In genomic region chr11:70005521-70005920, GRCm38 (mm10) we compare ENCODE assay signal across 12 mouse cellular contexts. TPM values are rescaled to one million over a fixed set of nuclear protein-coding genes. Genes with fewer than 3 reads are reported as not detected.
A peak's percentile ranks its signal among the peaks of the same experiment; 100 is the strongest.
DNase-seq lines count a peak whose midpoint lies in the region; ATAC-seq and TF ChIP-seq lines count a peak whose summit lies in the region.
"Had no signal": no experiment of that assay in that cellular context is flagged by ENCODE, and none has a peak within 500 bp of the region (broad histone marks: within the 10 kb centered on the region; RNA-seq: fewer than 3 reads in every experiment).

No protein-coding gene starts in this region.

- peak; percentile 53 for DNase-seq in forebrain, embryonic 11.5 days (ENCODE audit: low spot score)
- DNase-seq in lung, postnatal 4 days = peak; percentile 32 to 58
- DNase-seq in lung, adult 18-20 months = no peak
- DNase-seq in stomach, postnatal 0 days (ENCODE audit: low spot score) = no peak
- DNase-seq in right cerebral cortex, postnatal 36 days (ENCODE audit: low spot score in 2 of 2) = no peak
- no peak for DNase-seq in adrenal gland, postnatal 4 days (ENCODE audit: low spot score in 2 of 2)
- DNase-seq: cerebellum, postnatal 36 days; left cerebral cortex, postnatal 4 days had no signal

- H3K4me3 ChIP-seq in forebrain, embryonic 11.5 days (ENCODE audit: low read depth, low read length) = no peak overlapping the region
- H3K4me3 ChIP-seq in forebrain, embryonic 15.5 days = no peak overlapping the region
- H3K4me3 ChIP-seq in stomach, postnatal 0 days (ENCODE audit: low read depth, low read length) = no peak overlapping the region
- H3K4me3 ChIP-seq: heart, embryonic 12.5 days; myocyte had no signal

- H3K9ac ChIP-seq in forebrain, embryonic 11.5 days (ENCODE audit: low read length) = no peak overlapping the region
- no peak overlapping the region for H3K9ac ChIP-seq in forebrain, embryonic 15.5 days (replicated peaks)
- H3K9ac ChIP-seq in stomach, postnatal 0 days (ENCODE audit: low read length) = no peak overlapping the region
- H3K9ac ChIP-seq: heart, embryonic 12.5 days had no signal

- no peaks in the 10 kb centered on the region for H3K27me3 ChIP-seq in forebrain, embryonic 11.5 days (ENCODE audit: control insufficient read depth, insufficient read depth, low read length)
- no peaks in the 10 kb centered on the region for H3K27me3 ChIP-seq in forebrain, embryonic 15.5 days
- no peaks in the 10 kb centered on the region for H3K27me3 ChIP-seq in stomach, postnatal 0 days (ENCODE audit: control insufficient read depth, insufficient read depth, low read length)
- H3K27me3 ChIP-seq: heart, embryonic 12.5 days had no signal

- ATAC-seq in forebrain, embryonic 11.5 days (replicated peaks; ENCODE audit: low FRiP score) = no peak
- ATAC-seq in forebrain, embryonic 15.5 days (replicated peaks) = no peak
- ATAC-seq in common myeloid progenitor, adult 5-6 weeks (replicated peaks; ENCODE audit: low read depth, poor library complexity, severe bottlenecking) = peak; percentile 52; the same call in 1 of the 2 replicates
- no peak for ATAC-seq in stomach, postnatal 0 days (ENCODE audit: low FRiP score, low TSS enrichment)

- H3K9me3 ChIP-seq in forebrain, embryonic 11.5 days (ENCODE audit: control insufficient read depth, low read length) = no peaks in the 10 kb centered on the region
- H3K9me3 ChIP-seq in forebrain, embryonic 15.5 days = no peaks in the 10 kb centered on the region
- H3K9me3 ChIP-seq in stomach, postnatal 0 days (ENCODE audit: control insufficient read depth, low read length) = no peaks in the 10 kb centered on the region
- H3K9me3 ChIP-seq: heart, embryonic 12.5 days had no signal

- no peak for TF ChIP-seq EP300 in stomach, postnatal 0 days (optimal IDR thresholded peaks at IDR 0.05)

- H3K4me2 ChIP-seq in forebrain, embryonic 11.5 days (ENCODE audit: low read depth, low read length, severe bottlenecking) = no peak overlapping the region
- H3K4me2 ChIP-seq in forebrain, embryonic 15.5 days (replicated peaks) = no peak overlapping the region
- no peak overlapping the region for H3K4me2 ChIP-seq in stomach, postnatal 0 days (replicated peaks; ENCODE audit: low read depth)
- H3K4me2 ChIP-seq: heart, embryonic 12.5 days had no signal

- H3K36me3 ChIP-seq in forebrain, embryonic 11.5 days (ENCODE audit: control insufficient read depth, insufficient read depth, low read length) = peaks cover 23% of the 10 kb centered on the region; the same call in 1 of the 2 replicates
- peaks cover 59% of the 10 kb centered on the region for H3K36me3 ChIP-seq in forebrain, embryonic 15.5 days
- peaks cover 30% of the 10 kb centered on the region for H3K36me3 ChIP-seq in stomach, postnatal 0 days (ENCODE audit: control insufficient read depth, insufficient read depth, low read length)

- TF ChIP-seq CTCF in stomach, postnatal 0 days (IDR thresholded peaks at IDR 0.05; ENCODE audit: low read depth) = peak; percentile 63

- 58% methylated on average over 5 of the region's 5 CpGs for WGBS in forebrain, embryonic 11.5 days
- WGBS in forebrain, embryonic 15.5 days = 55% methylated on average over 5 of the region's 5 CpGs
- WGBS in stomach, postnatal 0 days = 60% methylated on average over 5 of the region's 5 CpGs

- H3K27ac ChIP-seq in forebrain, embryonic 11.5 days (ENCODE audit: low read depth, low read length) = no peak overlapping the region
- H3K27ac ChIP-seq in forebrain, embryonic 15.5 days (replicated peaks) = no peak overlapping the region
- H3K27ac ChIP-seq in stomach, postnatal 0 days (replicated peaks) = no peak overlapping the region

- peaks cover 9% of the 10 kb centered on the region; the same call in 1 of the 2 replicates for H3K4me1 ChIP-seq in forebrain, embryonic 11.5 days (replicated peaks; ENCODE audit: control insufficient read depth, insufficient read depth, low read length)
- peaks cover 31% of the 10 kb centered on the region for H3K4me1 ChIP-seq in forebrain, embryonic 15.5 days
- no peaks in the 10 kb centered on the region for H3K4me1 ChIP-seq in stomach, postnatal 0 days (replicated peaks; ENCODE audit: control insufficient read depth, insufficient read depth)

RNA-seq across cellular contexts. Expression of gene Dvl2, which starts 5.1 kb away (rescaled TPM):
- 43.9 and 47.6 TPM in 2 replicates for polyA plus RNA-seq in forebrain, embryonic 11.5 days (2014; fragmentation: Nextera tagmentation; extraction: Ambion mirVana)
- polyA plus RNA-seq in forebrain, embryonic 15.5 days (2015; fragmentation: Nextera tagmentation; extraction: Ambion mirVana) = 35.3 and 37.5 TPM in 2 replicates
- 12.6 and 13.1 TPM in 2 replicates for total RNA-seq in common myeloid progenitor, adult 5-6 weeks (2017)
- polyA plus RNA-seq in stomach, postnatal 0 days (2015; fragmentation: Nextera tagmentation; extraction: Ambion mirVana) = 9.8 and 11.1 TPM in 2 replicates
- 10 to 100 TPM; 35.5 to 38.2 TPM for total RNA-seq in adrenal gland, postnatal 4 days (2021)

RNA-seq across cellular contexts. Expression of gene Acadvl, which starts 9.7 kb away (rescaled TPM):
- polyA plus RNA-seq in forebrain, embryonic 11.5 days (2014; fragmentation: Nextera tagmentation; extraction: Ambion mirVana) = 44.0 and 47.6 TPM in 2 replicates
- polyA plus RNA-seq in forebrain, embryonic 15.5 days (2015; fragmentation: Nextera tagmentation; extraction: Ambion mirVana) = 57.0 and 60.7 TPM in 2 replicates
- 43.7 and 46.0 TPM in 2 replicates for total RNA-seq in common myeloid progenitor, adult 5-6 weeks (2017)
- 136 and 143 TPM in 2 replicates for polyA plus RNA-seq in stomach, postnatal 0 days (2015; fragmentation: Nextera tagmentation; extraction: Ambion mirVana)
- 100 to 1,000 TPM; 295 to 378 TPM for total RNA-seq in adrenal gland, postnatal 4 days (2021)

RNA-seq across cellular contexts. Expression of gene Phf23, which starts 9.9 kb away (rescaled TPM):
- 61.4 and 63.0 TPM in 2 replicates for polyA plus RNA-seq in forebrain, embryonic 11.5 days (2014; fragmentation: Nextera tagmentation; extraction: Ambion mirVana)
- 71.5 and 75.6 TPM in 2 replicates for polyA plus RNA-seq in forebrain, embryonic 15.5 days (2015; fragmentation: Nextera tagmentation; extraction: Ambion mirVana)
- 40.9 and 59.2 TPM in 2 replicates for total RNA-seq in common myeloid progenitor, adult 5-6 weeks (2017)
- 34.4 and 38.5 TPM in 2 replicates for polyA plus RNA-seq in stomach, postnatal 0 days (2015; fragmentation: Nextera tagmentation; extraction: Ambion mirVana)
- total RNA-seq in adrenal gland, postnatal 4 days (2021) = 10 to 100 TPM; 51.4 to 53.4 TPM

RNA-seq across cellular contexts. Expression of gene Dlg4, which starts 11.2 kb away (rescaled TPM):
- polyA plus RNA-seq in forebrain, embryonic 11.5 days (2014; fragmentation: Nextera tagmentation; extraction: Ambion mirVana) = 18.2 and 21.5 TPM in 2 replicates
- 27.8 and 29.8 TPM in 2 replicates for polyA plus RNA-seq in forebrain, embryonic 15.5 days (2015; fragmentation: Nextera tagmentation; extraction: Ambion mirVana)
- total RNA-seq in common myeloid progenitor, adult 5-6 weeks (2017) = 3.0 and 5.2 TPM in 2 replicates
- 2.6 and 3.9 TPM in 2 replicates for polyA plus RNA-seq in stomach, postnatal 0 days (2015; fragmentation: Nextera tagmentation; extraction: Ambion mirVana)
- 10 to 100 TPM; 63.0 to 64.4 TPM for total RNA-seq in adrenal gland, postnatal 4 days (2021)

RNA-seq across cellular contexts. Expression of gene Gabarap, which starts 14.6 kb away (rescaled TPM):
- 472 and 477 TPM in 2 replicates for polyA plus RNA-seq in forebrain, embryonic 11.5 days (2014; fragmentation: Nextera tagmentation; extraction: Ambion mirVana)
- polyA plus RNA-seq in forebrain, embryonic 15.5 days (2015; fragmentation: Nextera tagmentation; extraction: Ambion mirVana) = 610 and 626 TPM in 2 replicates
- 163 and 255 TPM in 2 replicates for total RNA-seq in common myeloid progenitor, adult 5-6 weeks (2017)
- 536 and 544 TPM in 2 replicates for polyA plus RNA-seq in stomach, postnatal 0 days (2015; fragmentation: Nextera tagmentation; extraction: Ambion mirVana)
- 100 to 1,000 TPM; 294 to 311 TPM for total RNA-seq in adrenal gland, postnatal 4 days (2021)

Comparison
In these comparisons a context has a peak if more than half of its experiments do, and no peak if none do; other contexts are left out.
1. DNase-seq: peak in forebrain, embryonic 11.5 days (single experiment) and lung, postnatal 4 days (2 of 2); none in lung, adult 18-20 months (0 of 2), stomach, postnatal 0 days (single experiment), right cerebral cortex, postnatal 36 days (0 of 2) and adrenal gland, postnatal 4 days (0 of 2).